Mouse (Mus musculus) inflammation-experienced regulatory T-cells, adult 16 weeks (primary cell): ENCODE measurements around the gene Dhrs1. TPM values are rescaled to one million over a fixed set of nuclear protein-coding genes. Genes with fewer than 3 reads are reported as not detected.

ENCODE experiments used
- polyA plus RNA-seq: library from polyadenylated mRNA; unstranded; fragments of 100-300 nt; shearing (Covaris generic); gene quantifications from one replicate; pipeline ENCODE4 v1.2.1, GENCODE M21; 2017

Gene Dhrs1
- 55.5 TPM for polyA plus RNA-seq

DNA sequence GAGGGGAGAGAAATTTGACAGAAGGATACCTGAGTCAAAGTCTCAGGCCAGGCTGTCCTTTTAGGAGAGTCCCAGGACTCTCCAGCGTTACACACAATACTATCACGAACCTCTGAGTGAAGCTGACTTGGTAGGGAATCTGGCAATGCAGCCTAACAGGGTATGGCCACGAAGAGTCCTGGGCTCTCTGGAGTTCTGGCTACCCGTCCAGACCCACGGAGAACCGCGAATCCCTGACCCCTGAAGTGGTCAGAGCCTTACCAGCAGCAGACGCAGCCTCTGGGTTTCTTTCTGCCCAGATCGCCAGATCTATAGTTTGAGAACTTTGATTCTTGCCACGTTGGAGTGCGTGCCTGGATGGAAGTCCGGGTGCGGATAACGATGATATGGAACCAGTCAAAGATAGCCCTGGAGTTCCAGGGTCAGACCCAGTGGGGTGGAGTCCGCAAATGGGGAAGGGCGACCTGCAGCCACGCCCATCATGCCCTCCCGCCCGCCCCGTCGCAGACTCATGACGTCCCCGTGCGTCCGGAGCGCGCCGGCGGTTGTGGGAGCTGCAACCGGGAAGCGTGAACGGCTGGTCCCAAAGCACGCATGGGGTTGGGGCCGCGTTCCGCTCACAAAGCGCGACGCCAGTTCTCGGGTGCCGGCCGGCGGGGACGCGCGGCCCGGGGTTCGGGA, at the start of gene Dhrs1, which contains the start of gene Nop9:
Gene Dhrs1, minus strand, starts transcription at position 511 of the 681 bp plus-strand sequence.
Gene Nop9, plus strand, starts transcription at position 514 of the 681 bp plus-strand sequence.

GRCm38 (mm10) chr14:55788256-55789050, 43.0 kb upstream of the Dhrs1 start, which contains the start of gene Ripk3:
Gene Ripk3, minus strand, starts transcription at chr14:55788865.

GRCm38 (mm10) chr14:55783958-55784235, 38.4 kb upstream of the Dhrs1 start, which contains the start of gene Adcy4:
Gene Adcy4, minus strand, starts transcription at chr14:55784095.

DNA sequence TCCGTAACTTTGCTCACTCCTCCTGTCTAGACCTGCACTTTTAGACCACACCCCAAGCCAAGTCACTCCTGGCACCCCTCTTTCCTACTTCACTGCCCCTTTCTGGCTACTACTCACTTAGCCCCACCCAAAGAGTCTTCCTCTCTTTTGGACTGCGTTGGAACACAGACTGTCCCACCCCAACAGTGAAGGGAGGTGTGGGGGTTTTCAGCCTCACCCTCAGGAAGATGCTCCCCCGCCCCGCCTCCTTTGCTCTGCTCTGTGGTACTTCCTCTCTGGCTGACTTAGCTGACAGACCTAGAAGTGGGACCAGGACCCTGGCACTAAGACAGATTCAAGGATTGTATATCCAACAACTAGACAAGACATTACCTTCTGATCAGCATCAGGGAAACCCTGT, 20.2 kb upstream of the Dhrs1 start, which contains the start of gene Ltb4r1:
Gene Ltb4r1, plus strand, starts transcription at position 267 of the 400 bp plus-strand sequence.

DNA sequence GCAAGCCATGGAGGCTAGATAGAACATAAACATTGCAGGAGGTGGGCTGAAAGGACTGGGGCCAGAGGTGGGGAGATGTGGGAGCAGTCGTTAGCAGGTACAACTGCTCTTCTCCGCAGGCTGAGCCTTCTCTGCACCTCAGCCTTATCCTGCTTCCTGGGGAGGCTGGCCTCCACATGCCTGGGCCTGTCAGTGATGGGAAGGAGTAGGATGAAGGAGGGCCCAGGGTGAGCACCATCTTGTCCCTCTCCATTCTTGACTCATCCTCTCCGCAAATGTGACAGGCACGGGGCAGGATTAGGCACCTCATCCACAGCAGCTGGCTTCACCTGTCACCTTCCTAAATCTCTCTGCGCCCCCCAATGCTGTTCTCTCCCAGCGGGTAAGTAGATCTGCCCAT, 15.7 kb upstream of the Dhrs1 start, which contains the start of gene Ltb4r2:
Gene Ltb4r2, plus strand, starts transcription at position 266 of the 400 bp plus-strand sequence.

DNA sequence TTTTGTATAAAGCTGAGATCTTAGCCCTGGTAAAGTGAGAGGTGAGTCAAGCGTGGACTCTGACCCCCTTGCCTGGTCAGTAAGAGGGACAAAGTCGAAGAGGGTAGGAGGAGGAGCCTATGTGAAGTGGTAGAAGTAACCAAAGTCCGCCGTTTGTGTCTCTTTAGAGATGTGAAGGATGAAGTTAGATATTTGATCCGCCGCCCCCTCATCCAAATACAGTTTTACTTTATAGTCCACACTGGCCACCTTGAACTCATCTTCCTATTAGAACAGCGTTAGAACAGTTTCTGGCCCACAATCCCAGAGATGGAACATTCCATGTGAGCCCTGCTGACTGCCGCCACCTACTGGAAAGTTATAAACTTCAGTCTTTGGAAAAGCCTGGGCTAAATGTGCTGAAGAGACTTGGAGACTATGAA, 12.9 kb upstream of the Dhrs1 start, which contains the start of gene Cideb:
Gene Cideb, minus strand, starts transcription at position 96 of the 422 bp plus-strand sequence.

GRCm38 (mm10) chr14:55721700-55722437, 23.6 kb downstream of the Dhrs1 start, which contains the start of gene Rabggta:
Gene Rabggta, minus strand, starts transcription at chr14:55722263.

DNA sequence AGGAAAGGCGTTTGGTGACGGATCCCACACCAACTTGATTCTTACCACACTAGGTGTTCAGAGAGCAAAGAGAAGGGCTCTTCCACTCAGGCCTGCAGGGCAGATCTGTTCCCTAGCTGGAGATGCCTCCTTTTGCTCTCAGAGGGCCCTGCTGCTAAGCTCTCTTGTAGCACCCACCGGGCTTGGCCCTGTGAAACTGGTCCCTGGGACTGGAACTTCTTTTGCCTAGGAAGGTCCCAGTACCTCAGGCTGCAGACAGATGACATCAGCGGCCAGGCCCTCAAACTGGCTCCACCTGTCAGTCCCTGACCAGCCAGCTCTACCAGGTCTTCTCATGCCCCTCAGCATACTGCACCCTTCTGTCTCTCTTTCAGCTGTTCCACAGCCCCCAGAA, 31.8 kb downstream of the Dhrs1 start, which contains the start of gene Tgm1:
Gene Tgm1, minus strand, starts transcription at position 198 of the 394 bp plus-strand sequence.

Other genes with a start within 250 kb of the Dhrs1 start
- gene Cpne6, start 235.2 kb downstream of the Dhrs1 start, polyA plus RNA-seq: not detected
- 0.07 TPM for gene Nrl, start 220.7 kb downstream of the Dhrs1 start, polyA plus RNA-seq
- 63.7 TPM for gene Pck2, start 205.4 kb downstream of the Dhrs1 start, polyA plus RNA-seq
- gene Dcaf11, start 185.7 kb downstream of the Dhrs1 start, polyA plus RNA-seq: 170 TPM
- 4.4 TPM for gene A730061H03Rik, start 185.3 kb downstream of the Dhrs1 start, polyA plus RNA-seq
- not detected for gene Fitm1, start 170.1 kb downstream of the Dhrs1 start, polyA plus RNA-seq
- gene Psme1, start 167.6 kb downstream of the Dhrs1 start, polyA plus RNA-seq: 1,083 TPM
- 38.3 TPM for gene Emc9, start 160.4 kb downstream of the Dhrs1 start, polyA plus RNA-seq
- 924 TPM for gene Psme2, start 154.6 kb downstream of the Dhrs1 start, polyA plus RNA-seq
- gene Rnf31, start 154.0 kb downstream of the Dhrs1 start, polyA plus RNA-seq: 82.6 TPM
- 199 TPM for gene Irf9, start 142.1 kb downstream of the Dhrs1 start, polyA plus RNA-seq
- 10.8 TPM for gene Rec8, start 127.7 kb downstream of the Dhrs1 start, polyA plus RNA-seq
- 69.0 TPM for gene Ipo4, start 109.7 kb downstream of the Dhrs1 start, polyA plus RNA-seq
- 0.34 TPM for gene Gm49378, start 107.8 kb downstream of the Dhrs1 start, polyA plus RNA-seq
- gene Tm9sf1, start 101.9 kb downstream of the Dhrs1 start, polyA plus RNA-seq: 110 TPM
- 2.0 TPM for gene Tssk4, start 95.5 kb downstream of the Dhrs1 start, polyA plus RNA-seq
- 117 TPM for gene Mdp1, start 85.2 kb downstream of the Dhrs1 start, polyA plus RNA-seq
- 60.7 TPM for gene Gmpr2, start 73.7 kb downstream of the Dhrs1 start, polyA plus RNA-seq
- 431 TPM for gene Nedd8, start 73.6 kb downstream of the Dhrs1 start, polyA plus RNA-seq
- gene Tinf2, start 63.9 kb downstream of the Dhrs1 start, polyA plus RNA-seq: 67.8 TPM
- 0.48 TPM for gene Tgm1, start 31.8 kb downstream of the Dhrs1 start, polyA plus RNA-seq
- gene Rabggta, start 23.4 kb downstream of the Dhrs1 start, polyA plus RNA-seq: 76.4 TPM
- gene Nop9, start within 50 bp of the Dhrs1 start, polyA plus RNA-seq: 18.5 TPM
- gene Cideb, start 12.8 kb upstream of the Dhrs1 start, polyA plus RNA-seq: not detected
- not detected for gene Ltb4r2, start 15.7 kb upstream of the Dhrs1 start, polyA plus RNA-seq
- gene Ltb4r1, start 20.3 kb upstream of the Dhrs1 start, polyA plus RNA-seq: 2.1 TPM
- 0.56 TPM for gene Adcy4, start 38.4 kb upstream of the Dhrs1 start, polyA plus RNA-seq
- gene Ripk3, start 43.2 kb upstream of the Dhrs1 start, polyA plus RNA-seq: 85.5 TPM
- gene Nfatc4, start 77.5 kb upstream of the Dhrs1 start, polyA plus RNA-seq: not detected
- 1.4 TPM for gene Nynrin, start 108.3 kb upstream of the Dhrs1 start, polyA plus RNA-seq
- 0.13 TPM for gene Cbln3, start 138.7 kb upstream of the Dhrs1 start, polyA plus RNA-seq
- 131 TPM for gene Khnyn, start 139.3 kb upstream of the Dhrs1 start, polyA plus RNA-seq
- 79.0 TPM for gene Sdr39u1, start 154.6 kb upstream of the Dhrs1 start, polyA plus RNA-seq
- gene Cma1, start 199.0 kb upstream of the Dhrs1 start, polyA plus RNA-seq: not detected
- gene Cma2, start 205.3 kb upstream of the Dhrs1 start, polyA plus RNA-seq: not detected